Mouse (Mus musculus): ENCODE results near the gene Btbd17. TPM values are rescaled to one million over a fixed set of nuclear protein-coding genes. Genes with fewer than 3 reads are reported as not detected.

Gene Btbd17
- total RNA-seq, 2 experiments from 2014 or later, result 22.6 to 26.4 TPM

DNA sequence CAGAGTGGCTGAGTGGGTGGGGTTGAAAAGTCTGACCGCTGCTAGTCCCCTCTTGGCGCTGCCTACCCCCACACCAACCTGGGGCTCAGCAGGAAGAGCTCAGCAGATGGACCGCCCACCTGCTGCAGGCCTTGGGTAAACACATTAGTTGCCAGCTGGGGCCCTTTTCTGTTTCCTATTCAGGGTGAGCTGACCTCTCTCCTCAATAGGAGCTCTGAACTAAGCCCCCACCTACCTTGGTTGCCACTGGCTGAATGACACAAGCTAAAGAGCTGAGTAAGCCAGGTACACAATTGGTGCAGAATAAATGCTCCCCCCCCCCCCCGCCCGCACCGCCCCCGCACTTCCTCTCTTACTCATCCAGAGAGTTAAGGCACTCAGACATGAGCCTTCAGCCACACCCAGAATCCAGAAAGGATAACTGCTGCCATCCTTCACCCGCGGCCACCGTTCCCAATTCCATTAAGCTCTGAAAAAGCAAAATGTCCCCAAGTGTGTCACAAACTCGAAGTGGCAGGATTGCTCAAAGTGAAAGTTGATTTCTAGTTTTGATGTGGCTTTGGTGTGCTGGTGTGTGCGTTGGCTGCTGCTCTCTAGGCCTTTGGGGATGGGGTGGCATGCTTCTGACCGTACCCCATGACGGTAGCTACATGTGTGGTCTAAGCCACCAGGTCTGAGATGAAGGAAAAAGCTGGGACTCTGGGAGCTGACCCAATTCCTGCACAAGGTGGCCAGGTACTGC lies 12.1 kb upstream of the Btbd17 start:
- no peak for DNase-seq (ENCODE audit: extremely low spot score in 1 of 2, low spot score in 2 of 2)
- intact Hi-C loops (cut with DNase I), result no loop called here

DNA sequence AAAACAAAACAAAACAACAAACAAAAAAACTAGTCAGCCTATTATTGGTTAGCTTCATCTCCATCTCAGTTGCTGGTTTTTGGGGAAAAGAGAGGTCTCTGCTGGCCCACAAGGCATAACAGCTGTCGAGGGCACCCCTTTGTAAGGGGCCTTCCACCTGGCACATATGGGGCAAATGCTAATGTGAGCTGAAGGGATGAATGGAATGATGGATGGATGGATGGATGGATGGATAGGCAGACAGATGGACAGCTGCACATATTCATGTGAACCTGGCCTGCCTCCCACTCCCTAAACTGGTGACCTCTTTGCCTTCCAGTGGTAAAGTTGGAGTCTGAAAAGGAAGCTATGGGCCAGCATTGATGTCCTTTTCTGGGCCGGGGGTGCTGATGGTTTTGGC lies 11.3 kb upstream of the Btbd17 start:
- intact Hi-C loops (cut with DNase I), result no loop called here

DNA sequence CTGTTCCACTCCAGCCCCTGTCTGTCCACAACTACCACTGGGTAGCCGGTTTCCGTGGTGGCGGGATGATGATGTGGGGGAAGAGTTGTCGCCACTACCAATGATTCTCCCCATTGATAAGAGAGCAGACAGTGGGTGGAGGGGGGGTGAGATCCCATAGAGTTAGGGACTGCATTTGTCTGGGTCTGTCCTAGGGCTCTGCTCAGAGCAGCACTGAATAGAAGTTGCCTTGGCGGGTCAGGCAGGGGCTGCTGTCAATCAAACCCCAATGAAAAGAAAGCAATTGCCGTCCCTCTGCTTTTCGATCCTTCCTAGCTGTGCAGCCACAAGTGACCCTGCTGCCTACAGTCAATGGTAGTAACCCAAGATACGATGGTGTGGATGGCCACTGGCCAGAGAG lies 8.2 kb upstream of the Btbd17 start:
- intact Hi-C loops (cut with DNase I), result no loop called here
- no peak for DNase-seq (ENCODE audit: extremely low spot score in 1 of 2, low spot score in 2 of 2)

More for the DNA sequence above, 11.3 kb upstream of the Btbd17 start:
- DNase-seq (ENCODE audit: extremely low spot score in 1 of 2, low spot score in 2 of 2), result no peak

DNA sequence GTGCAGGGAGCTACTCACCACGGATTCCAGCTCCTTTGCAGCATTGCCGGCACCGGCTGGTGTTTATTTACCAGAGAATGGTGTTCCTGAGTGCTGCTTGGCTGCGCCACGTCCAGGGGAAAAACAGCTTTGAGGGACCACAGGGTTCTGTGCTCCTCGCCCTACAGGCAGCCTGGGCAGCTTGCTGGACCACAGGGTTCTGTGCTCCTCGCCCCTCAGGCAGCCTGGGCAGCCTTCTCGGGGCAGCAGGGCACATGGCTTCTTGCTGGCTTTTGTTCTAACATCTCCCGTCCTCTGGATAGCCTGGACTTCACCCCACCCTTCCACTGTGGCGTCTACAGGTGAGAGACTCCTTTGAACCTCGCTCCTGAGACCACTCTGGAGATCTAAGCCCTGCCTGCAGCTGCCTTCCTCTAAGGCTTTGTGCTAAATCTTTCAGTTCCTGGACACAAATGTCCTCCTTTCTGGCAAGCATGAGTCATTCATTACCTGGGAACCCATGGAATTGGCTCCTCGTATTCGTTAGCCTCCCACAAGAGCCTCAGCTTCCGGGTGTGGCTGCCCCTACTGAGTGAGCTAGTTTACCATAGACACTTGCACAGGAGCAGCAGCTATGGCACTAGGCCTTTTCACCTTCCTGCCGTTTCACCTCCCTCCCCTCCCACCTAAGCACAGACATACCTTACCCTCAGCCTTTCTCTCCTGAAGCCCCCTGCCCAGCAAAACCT lies 7.0 kb upstream of the Btbd17 start:
- intact Hi-C loops (cut with DNase I), result no loop called here
- DNase-seq (ENCODE audit: extremely low spot score in 1 of 2, low spot score in 2 of 2), result no peak

DNA sequence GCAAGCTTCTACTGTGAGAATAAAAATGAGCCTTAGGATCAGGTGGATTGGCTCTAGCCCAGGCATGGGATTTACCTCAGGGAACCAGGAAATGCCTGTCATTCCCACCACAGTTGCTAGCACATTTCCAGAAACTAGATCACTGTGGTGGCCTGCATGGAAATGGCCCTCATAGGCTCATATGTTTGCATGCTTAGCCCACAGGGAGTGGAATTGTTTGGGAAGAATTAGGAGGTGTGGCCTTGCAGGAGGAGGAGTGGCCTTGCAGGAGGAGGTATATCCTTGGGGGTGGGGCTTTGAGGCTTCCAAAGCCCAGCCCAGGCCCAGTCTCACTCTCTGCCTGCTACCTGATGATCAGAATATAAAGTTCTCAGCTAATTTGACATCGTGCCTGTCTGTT lies 6.2 kb upstream of the Btbd17 start:
- intact Hi-C loops (cut with DNase I), result no loop called here
- no peak for DNase-seq (ENCODE audit: extremely low spot score in 1 of 2, low spot score in 2 of 2)

DNA sequence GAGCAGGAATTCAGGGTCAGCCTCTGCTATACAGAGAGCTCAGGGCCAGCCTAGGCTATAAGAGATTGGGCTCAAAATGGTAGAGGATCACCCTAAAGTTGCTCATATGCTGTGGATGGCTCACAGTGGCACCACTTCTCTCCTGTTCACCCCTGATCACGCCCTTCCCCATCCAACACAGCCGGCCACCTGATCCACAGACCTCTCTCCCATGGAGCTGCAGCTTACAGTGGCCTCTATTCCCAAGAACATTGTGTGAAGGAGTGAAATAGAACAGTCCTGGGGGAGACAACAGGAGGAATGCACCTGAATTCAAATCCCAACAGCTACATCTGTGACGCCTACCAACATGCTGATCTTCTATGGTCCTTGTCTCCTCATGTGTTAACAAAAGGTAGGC lies 2.9 kb upstream of the Btbd17 start, which contains the start of gene Gpr142:
Gene Gpr142 (plus strand): TSS at position 301 of the 400 bp plus-strand sequence.
- no peak for DNase-seq (ENCODE audit: extremely low spot score in 1 of 2, low spot score in 2 of 2)
- intact Hi-C loops (cut with DNase I), result no loop called here

DNA sequence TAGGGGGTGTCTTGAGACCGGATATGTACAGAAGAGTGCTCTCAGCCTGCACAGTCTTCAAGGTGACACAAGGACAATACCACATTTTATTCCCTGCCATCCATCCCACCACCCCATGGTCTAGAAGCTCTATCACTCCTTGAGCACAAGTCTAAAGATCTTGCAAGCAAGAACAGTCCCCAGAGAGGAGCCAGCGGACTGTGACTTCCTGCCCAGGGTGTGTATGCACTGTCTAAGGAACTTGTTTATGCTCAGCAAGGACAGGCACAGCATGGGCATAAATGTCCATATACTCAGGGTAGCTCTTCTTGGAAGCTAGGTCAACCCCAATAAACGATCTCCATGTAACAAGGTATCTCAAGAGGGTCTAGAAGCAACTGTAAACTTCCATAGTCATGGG lies 2.2 kb upstream of the Btbd17 start:
- DNase-seq (ENCODE audit: extremely low spot score in 1 of 2, low spot score in 2 of 2), result no peak
- intact Hi-C loops (cut with DNase I), result no loop called here

DNA sequence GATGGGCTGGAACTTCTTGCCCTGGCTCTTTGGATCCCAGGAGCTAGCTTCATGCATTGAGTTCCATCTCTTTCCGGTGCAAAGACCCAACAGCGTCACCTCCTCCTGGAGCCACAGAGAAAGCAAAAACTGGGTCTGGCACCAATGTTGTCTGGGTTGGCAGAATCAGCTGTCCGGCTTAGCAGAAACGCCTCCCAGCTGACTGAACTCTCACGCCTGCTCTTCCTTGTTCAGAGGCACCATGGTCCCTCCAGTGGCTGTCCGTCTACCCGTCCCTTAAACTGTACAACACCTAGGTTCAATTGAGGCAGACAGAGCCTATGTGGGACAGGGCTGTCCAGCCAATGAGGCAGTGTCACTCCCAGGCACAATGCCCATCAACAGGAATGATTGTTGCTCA lies 1.4 kb upstream of the Btbd17 start:
- intact Hi-C loops (cut with DNase I), result no loop called here
- no peak for DNase-seq (ENCODE audit: extremely low spot score in 1 of 2, low spot score in 2 of 2)

DNA sequence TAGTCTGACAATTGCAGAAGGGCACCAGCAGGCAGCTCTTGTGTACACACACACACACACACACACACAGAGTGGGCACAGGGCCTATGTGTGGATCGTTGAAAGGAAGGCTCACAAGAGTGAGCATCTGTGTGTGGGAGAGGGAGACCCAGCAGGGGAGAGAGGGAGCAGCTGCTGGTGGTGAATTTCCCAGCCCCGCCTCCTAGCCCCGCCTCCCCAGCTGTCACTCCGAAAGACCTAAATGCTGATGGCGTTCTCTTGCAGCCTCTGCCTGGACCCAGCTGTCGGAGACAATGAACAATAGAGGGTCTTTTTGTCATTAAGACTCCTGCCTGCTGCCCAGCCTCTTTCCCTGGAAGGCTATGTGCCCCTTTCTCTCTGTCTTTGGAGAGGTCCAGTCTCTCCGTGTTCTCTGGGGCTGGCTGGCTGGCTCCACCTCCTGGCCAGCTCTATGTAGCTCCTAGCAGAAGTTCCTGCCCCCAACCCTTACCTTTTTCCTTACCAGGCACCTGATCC lies 456 bp downstream of the Btbd17 start:
- DNase-seq (ENCODE audit: extremely low spot score in 1 of 2, low spot score in 2 of 2), result peak; percentile 90 to 96
- intact Hi-C loops (cut with DNase I), result no loop called here

DNA sequence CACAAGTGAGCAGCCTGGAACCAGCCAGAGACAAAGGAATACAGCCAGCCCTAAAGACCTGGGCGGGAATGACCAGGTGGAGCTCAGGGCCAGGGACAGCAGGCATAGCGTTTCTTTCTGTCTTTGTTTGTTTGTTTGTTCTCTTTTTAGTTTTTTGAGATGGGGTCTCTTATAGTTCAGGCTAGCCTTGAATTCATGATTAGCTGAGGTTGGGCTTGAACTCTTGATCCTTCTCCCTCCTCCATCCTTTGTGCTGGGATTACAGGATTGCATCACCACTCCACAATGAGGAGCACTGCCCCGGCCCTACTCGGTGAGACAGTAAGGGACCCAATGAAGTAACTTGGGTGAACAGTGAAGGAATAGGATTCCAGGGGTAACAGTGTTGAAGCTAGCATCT lies 1.1 kb downstream of the Btbd17 start:
- no peak for DNase-seq (ENCODE audit: extremely low spot score in 1 of 2, low spot score in 2 of 2)
- intact Hi-C loops (cut with DNase I), result no loop called here

DNA sequence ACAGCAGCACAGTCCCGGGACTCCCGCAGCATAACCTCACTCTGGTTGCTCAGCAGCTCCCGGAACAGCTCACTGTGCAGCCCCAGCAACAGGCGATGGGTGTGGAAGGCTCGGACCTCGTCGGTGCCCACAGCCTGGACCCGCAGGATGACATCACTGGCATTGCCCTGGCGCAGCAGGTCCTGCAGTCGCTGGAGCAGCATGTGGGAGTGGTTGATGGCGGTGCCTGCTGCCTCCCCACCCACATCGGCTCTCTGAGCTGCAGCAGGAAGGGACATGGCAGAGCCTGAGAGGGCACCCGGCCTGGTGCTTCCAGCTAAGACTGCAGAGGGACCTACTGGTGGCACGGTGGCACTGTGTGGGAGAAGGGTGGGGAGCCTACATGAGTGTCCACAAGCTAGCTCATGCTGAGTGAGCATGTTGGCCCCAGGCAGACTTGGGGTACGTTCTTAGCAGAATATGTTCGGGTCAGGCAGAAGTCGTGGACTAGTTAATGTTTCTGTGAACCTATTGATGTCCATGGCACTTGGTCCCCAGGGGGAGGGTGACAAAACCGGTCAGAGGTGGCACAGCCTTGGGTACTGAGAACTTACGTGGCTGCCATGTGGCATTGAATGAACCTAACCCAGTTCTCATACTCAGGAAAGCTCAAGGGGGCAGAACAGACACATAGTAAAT lies 1.7 kb downstream of the Btbd17 start:
- intact Hi-C loops (cut with DNase I), result no loop called here
- DNase-seq (ENCODE audit: extremely low spot score in 1 of 2, low spot score in 2 of 2), result no peak

DNA sequence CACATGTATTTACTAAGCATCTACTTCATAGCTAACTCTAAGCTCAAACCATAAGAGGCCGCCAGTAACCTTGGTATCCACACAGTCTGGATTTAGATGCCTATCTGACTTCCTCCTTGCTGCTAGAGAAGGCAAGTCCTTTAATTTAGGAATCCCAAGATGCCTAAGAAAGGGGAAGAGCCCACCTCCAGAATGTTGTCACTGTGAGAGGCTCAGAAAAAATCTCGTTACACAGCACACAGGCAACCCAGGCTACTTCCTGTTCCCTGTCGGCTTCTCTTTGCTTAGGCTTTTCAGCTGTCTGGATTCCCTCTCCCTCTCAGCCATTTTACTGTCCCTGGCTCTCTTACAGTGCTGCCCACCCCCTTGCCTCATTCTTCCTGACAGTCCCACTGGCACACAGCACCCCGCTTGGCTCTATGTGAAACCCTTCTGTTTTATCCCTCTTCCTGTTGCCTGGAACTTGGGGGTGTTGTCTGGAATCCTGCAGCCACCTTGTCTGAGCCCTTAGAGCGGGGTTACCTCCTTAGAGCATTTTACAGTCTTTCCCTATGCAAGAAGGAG lies 2.7 kb downstream of the Btbd17 start:
- intact Hi-C loops (cut with DNase I), result no loop called here
- DNase-seq (ENCODE audit: extremely low spot score in 1 of 2, low spot score in 2 of 2), result no peak

DNA sequence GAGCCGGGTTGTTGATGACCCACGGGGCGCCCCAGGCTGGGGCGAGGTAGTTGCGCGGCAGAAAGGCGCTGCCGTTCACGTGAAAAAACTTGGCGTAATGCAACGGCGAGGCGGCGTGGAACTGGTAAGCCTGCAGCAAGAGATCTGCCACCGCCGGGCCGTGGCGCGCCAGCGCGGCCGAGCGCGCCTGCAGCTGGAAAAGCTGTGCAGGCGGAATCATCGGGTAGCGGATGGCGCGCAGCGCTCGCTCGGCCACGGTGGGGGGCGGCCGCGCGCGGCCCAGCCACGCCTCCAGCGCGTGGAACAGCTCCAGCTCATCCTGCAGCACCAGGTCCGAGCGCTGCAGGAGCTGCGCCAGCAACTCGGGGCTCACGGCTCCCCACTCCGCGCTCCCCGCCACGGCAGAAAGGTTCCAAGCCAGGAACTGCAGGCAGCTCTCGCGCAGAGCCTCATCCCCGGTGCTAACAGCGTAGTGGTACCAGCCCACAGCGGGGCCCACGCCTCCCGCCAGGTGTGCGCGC lies 3.8 kb downstream of the Btbd17 start:
- DNase-seq (ENCODE audit: extremely low spot score in 1 of 2, low spot score in 2 of 2), result peak in 1 of 2 experiments; percentile 72
- intact Hi-C loops (cut with DNase I), result no loop called here

DNA sequence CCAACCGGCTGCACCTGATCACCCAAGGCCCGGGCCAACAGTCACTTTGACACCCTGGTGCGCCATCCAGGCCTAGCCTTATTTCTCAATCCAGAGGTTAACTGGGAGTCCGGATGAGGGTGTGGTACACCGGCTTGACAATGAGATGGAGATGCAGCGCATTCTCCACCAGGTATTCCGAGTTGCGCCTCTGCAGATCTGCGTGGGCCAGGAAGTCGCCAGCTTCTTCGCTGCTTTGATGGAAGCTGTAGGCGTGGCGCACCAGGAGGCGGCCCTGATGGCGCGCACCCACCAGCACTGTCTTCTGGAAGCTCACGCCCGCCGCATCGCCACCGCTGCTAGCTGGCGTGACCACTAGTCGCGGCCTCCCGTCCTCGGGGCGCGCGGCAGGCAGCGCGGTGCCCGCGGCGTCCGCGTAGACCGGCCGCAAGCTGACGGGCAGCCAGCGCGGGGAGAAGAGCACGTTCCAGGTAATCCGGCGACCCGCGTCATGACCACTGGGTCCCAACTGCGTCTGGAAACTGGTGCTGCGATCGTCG lies 4.3 kb downstream of the Btbd17 start:
- no peak for DNase-seq (ENCODE audit: extremely low spot score in 1 of 2, low spot score in 2 of 2)
- intact Hi-C loops (cut with DNase I), result no loop called here

DNA sequence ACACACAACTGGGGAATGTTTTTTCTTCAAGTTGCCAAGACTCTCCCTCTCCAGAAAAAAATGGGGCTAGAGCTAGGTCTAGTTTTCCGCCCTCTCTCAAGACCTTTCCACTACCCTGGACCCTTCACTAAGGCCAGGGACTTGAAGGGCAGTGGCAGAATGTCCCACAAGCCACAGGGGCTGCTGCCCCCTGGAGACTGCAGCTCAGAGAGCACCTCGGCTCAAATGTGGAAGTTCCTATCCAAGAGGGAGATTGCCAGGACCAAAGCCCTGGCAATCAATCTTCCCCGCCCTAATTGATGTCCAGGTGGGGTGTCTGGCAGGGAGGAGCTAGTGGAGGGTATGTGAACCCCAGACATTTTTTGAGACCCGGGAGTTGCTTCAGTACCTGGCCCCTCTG lies 4.9 kb downstream of the Btbd17 start:
- no peak for DNase-seq (ENCODE audit: extremely low spot score in 1 of 2, low spot score in 2 of 2)
- intact Hi-C loops (cut with DNase I), result no loop called here

DNA sequence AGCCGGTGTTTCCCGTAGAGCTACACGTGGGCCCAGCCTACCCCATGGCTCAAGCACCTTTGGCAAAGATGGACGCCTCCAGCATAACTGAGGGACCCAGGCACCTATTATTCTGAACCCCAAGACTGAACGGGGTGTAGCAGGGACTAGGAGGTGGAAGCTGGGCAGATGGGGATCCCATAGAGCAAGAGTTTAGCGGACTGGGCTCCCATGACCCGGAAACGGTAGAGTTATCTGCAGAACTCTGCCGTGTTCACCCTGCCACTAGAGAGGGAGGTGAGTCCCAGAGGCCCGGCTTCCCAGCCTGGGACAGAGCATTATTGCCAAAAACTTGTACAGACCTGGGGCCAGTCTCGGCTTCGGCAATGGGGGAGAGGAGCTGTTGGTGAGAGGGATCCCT lies 5.6 kb downstream of the Btbd17 start:
- intact Hi-C loops (cut with DNase I), result no loop called here
- no peak for DNase-seq (ENCODE audit: extremely low spot score in 1 of 2, low spot score in 2 of 2)

DNA sequence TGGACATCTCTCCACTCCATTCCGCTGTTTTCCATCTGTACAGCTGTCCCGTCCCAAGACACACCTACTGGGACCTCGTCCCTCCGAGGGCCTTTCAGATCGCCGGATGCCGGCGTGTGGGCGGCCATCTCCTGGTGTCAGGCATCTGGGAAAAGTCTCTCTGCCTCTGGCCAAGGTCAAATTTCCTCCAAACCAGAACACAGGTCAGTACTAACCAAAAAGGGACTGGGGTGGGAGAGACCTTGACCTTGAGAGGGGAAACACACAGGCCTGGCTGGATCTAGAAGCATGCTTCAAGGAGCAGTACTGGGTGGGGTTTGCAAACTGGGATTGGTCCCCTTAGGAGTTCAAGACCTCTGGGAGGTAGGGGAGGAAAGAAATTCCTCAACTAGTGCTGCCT lies 6.0 kb downstream of the Btbd17 start:
- no peak for DNase-seq (ENCODE audit: extremely low spot score in 1 of 2, low spot score in 2 of 2)
- intact Hi-C loops (cut with DNase I), result loop anchor here (2.0 to 5.0 kb wide), 2 partner anchors 45 to 112 kb away; partner anchors contain the start of gene Ttyh2

DNA sequence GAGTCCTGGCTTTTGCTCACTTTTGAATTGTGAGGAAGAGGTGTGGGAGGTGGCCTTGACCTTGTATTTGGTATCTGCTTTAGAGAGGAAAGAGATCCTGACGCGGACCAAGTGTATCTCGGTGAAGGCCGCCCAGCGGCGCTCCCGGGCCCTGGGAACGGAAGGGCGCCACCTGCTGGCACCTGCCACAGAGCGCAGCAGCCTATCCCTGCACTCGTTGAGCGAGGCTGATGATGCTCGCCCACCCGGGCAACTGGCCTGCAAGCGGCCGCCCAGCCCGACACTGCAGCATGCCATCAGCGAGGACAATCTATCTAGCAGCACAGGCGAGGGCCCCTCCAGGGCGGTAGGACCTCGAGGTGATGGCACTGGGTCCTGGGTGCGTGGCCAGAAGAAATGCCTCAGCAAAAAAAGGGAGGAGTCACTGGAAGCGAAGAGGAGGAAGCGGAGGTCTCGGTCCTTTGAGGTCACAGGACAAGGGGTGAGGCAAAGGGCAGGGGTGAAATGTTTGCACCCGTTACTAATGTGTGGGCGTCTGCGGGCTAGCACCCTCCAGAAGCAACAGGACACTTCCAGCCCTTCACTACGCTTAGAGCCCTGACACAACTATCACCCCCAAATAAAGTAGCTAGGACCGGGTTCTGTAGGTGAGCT lies 6.6 kb downstream of the Btbd17 start:
- intact Hi-C loops (cut with DNase I), result loop anchor here (2.0 to 5.0 kb wide), 2 partner anchors 44 to 112 kb away; partner anchors contain the start of gene Ttyh2
- DNase-seq (ENCODE audit: extremely low spot score in 1 of 2, low spot score in 2 of 2), result peak in 1 of 2 experiments; percentile 90
